Mouse (Mus musculus): ENCODE measurements around the gene 4930590J08Rik. TPM values are rescaled to one million over a fixed set of nuclear protein-coding genes. Genes with fewer than 3 reads are reported as not detected.
"Not testable (repeated sequence)": the region's sequence is repeated elsewhere in the genome, so short reads cannot be mapped to it uniquely, and the experiment has no call there.

4930590J08Rik gene
- polyA plus RNA-seq, 1 experiment from 2014 or later, result 0.41 TPM

DNA sequence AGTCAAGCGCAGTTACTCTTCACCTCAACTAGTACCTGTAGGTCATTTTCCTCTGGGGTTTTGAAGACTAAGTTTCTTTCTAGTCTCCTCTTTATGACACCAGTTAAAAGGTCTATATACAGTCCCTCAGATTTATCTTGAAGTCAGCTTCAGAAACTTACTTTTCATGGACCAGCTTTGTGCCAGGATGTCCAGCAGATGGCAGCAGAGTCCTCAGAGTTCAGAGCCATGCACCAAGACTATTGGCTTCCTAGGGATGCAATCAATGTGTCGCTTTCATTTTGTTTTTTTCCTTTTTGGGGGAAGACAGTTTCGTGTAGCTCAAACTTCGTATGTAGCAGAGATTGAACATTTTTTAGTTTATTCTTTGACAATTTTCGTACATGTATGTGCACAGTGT, 1.1 kb upstream of the 4930590J08Rik start:
- no peaks in the 10 kb centered on the region for H3K4me1 ChIP-seq
- H3K4me3 ChIP-seq, result no peak overlapping the region
- H3K36me3 ChIP-seq, result peaks cover 54% of the 10 kb centered on the region
- H3K27ac ChIP-seq (replicated peaks), result no peak overlapping the region
- DNase-seq (ENCODE audit: low spot score), result peak; percentile 66
- 40% methylated on average over 5 of the region's 5 CpGs for WGBS
- no peaks in the 10 kb centered on the region for H3K9me3 ChIP-seq (replicated peaks)
- H3K27me3 ChIP-seq (ENCODE audit: low read depth, poor library complexity, severe bottlenecking), result no peaks in the 10 kb centered on the region

DNA sequence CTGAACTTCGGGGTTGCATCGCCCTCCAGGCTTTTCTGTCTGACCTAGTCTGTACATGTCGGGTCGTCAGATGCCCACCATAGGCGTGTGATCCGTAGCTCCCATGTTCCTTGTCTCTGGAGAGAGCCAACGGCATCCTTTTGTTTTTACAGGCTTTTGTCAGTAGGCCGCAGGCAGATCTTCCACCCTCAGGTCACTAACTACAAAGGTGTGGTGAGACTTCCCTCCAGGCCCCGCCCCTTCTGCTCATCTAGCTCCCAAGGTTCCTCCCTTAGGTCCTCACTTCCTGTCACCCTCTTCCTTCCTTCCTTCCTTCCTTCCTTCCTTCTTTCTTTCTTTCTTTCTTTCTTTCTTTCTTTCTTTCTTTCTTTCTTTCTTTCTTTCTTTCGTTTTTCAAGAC, 11.4 kb downstream of the 4930590J08Rik start:
- H3K27me3 ChIP-seq (ENCODE audit: low read depth, poor library complexity, severe bottlenecking), result no peaks in the 10 kb centered on the region
- WGBS, result 89% methylated on average over 10 of the region's 10 CpGs
- no peak for DNase-seq (ENCODE audit: low spot score)
- 0 out of 2 replicates have a peak, but pooled peaks cover 3% of the 10 kb centered on the region for H3K4me1 ChIP-seq
- H3K36me3 ChIP-seq, result no peaks in the 10 kb centered on the region
- H3K4me3 ChIP-seq, result no peak overlapping the region
- no peaks in the 10 kb centered on the region for H3K9me3 ChIP-seq (replicated peaks)
- H3K27ac ChIP-seq (replicated peaks), result no peak overlapping the region

DNA sequence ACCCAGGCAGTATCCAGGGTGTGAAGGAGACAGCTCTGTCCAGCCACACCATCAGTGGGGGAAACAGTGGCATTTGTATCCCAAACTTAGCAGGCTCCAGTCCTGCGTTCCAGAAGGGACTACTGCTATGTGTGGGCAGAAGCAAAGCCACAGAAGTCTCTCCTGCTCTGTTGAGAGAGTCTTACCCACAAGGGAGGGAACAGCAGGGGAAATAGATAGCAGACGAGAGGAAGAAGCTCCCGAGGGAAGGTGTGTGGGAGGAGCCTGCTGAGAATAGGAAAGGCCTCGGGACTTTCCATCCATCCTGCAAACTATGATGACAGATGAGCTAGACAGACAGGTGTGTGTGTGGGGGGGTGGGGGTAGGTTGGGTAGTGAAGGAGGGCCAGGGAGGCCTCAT, 14.7 kb downstream of the 4930590J08Rik start:
- 52% methylated on average over 4 of the region's 4 CpGs for WGBS

DNA sequence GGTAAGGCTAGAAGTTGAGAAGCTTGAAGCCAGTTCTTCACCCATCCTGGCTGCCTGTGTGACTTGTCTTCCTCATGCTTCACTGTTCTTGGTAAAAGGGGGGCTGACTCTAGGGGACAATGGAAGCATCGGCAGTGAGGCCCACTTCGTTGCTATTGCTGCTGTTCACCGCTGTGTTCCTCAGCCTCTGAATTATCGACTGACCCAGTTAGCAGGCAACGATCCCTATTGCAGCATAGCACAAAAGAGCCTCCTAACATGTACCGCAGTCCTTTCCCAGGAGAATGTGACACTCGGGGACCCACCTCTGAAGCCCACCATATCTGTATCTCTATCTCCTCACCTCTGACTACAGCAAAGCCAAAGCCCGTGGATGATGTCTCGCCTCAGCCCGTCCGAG, 15.1 kb downstream of the 4930590J08Rik start:
- 83% methylated on average over 11 of the region's 11 CpGs for WGBS
- H3K36me3 ChIP-seq, result no peaks in the 10 kb centered on the region
- H3K4me3 ChIP-seq, result no peak overlapping the region
- no peak for DNase-seq (ENCODE audit: low spot score)
- no peaks in the 10 kb centered on the region for H3K27me3 ChIP-seq (ENCODE audit: low read depth, poor library complexity, severe bottlenecking)
- H3K4me1 ChIP-seq, result 0 out of 2 replicates have a peak, but pooled peaks cover 3% of the 10 kb centered on the region
- no peak overlapping the region for H3K27ac ChIP-seq (replicated peaks)
- H3K9me3 ChIP-seq (replicated peaks), result no peaks in the 10 kb centered on the region

More for the DNA sequence above, 14.7 kb downstream of the 4930590J08Rik start:
- DNase-seq (ENCODE audit: low spot score), result no peak
- H3K27me3 ChIP-seq (ENCODE audit: low read depth, poor library complexity, severe bottlenecking), result no peaks in the 10 kb centered on the region
- no peak overlapping the region for H3K27ac ChIP-seq (replicated peaks)
- no peak overlapping the region for H3K4me3 ChIP-seq
- no peaks in the 10 kb centered on the region for H3K9me3 ChIP-seq (replicated peaks)
- H3K4me1 ChIP-seq, result 0 out of 2 replicates have a peak, but pooled peaks cover 3% of the 10 kb centered on the region
- no peaks in the 10 kb centered on the region for H3K36me3 ChIP-seq

DNA sequence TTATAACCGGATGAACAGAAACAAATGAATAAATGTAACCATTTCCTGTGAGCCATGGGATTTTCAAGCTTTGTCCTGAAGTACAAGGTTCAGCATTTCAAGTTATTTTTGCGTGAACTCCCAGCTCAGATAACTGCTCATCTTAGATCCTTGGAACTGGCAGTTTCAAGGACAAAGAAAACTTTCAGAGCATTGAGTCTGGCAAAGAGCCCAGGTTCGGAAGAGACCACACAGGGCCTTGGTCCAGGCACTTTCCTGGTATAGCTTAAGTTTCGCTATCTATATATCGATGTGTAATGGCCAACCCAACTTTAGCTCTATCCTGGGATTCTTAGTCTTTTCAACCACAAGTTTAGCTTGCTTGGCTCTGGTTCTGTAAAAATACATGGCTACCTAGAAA, 28.6 kb downstream of the 4930590J08Rik start:
- H3K4me1 ChIP-seq, result 0 out of 2 replicates have a peak, but pooled peaks cover 3% of the 10 kb centered on the region
- DNase-seq (ENCODE audit: low spot score), result no peak
- no peak overlapping the region for H3K4me3 ChIP-seq
- no peaks in the 10 kb centered on the region for H3K36me3 ChIP-seq
- 90% methylated on average over 5 of the region's 5 CpGs for WGBS
- H3K27ac ChIP-seq (replicated peaks), result no peak overlapping the region
- no peaks in the 10 kb centered on the region for H3K9me3 ChIP-seq (replicated peaks)
- H3K27me3 ChIP-seq (ENCODE audit: low read depth, poor library complexity, severe bottlenecking), result no peaks in the 10 kb centered on the region

DNA sequence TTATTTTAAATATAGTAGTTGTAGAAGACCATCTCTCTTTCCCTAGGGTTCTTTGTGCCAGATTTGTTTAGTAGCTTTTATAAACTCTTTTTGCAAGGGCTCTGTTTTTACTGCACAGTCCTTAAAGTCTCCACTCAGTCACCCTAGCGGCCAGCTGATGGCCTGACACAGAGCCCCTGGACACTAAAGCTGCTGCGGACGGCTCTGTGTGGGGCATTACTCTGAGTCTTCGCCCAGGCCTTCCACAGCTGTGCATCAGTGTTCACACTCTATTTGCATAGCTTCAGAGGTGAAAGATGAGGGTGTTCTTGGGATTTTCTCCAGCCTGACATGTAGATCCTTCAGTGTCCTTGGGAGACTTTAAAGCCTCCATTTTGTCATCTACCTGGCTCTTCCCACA, 35.9 kb downstream of the 4930590J08Rik start:
- Histone ChIP-seq H3K4me3 (no peak overlapping the region), H3K27me3 (ENCODE audit: low read depth, poor library complexity, severe bottlenecking) (0 out of 2 replicates have a peak, but pooled peaks cover 6% of the 10 kb centered on the region), H3K9me3 (replicated peaks) (no peaks in the 10 kb centered on the region), H3K4me1 (peaks cover 24% of the 10 kb centered on the region), H3K27ac (replicated peaks) (no peak overlapping the region), H3K36me3 (no peaks in the 10 kb centered on the region)
- 38% methylated on average over 4 of the region's 4 CpGs for WGBS
- DNase-seq (ENCODE audit: low spot score), result peak; percentile 36

DNA sequence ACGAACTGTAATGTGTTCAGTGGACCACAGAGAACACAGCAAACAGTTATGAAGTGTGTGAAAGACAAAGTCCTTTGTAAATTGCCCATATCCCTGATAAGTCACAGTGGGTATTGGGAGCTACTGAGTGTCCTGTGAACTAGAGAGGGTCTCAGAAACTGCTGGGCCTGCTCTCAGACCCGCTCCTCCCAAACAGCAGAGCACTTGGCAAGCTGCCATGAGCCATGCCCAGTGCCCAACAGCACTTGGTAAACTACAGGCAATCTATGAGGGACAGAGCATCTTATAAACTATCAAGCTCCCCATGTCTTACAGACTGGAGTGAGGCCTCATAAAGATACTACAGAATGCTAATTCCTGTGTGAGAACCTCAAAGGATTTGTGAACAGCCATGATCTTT, 45.8 kb downstream of the 4930590J08Rik start:
- peaks cover 17% of the 10 kb centered on the region for H3K4me1 ChIP-seq
- no peak overlapping the region for H3K27ac ChIP-seq (replicated peaks)
- no peaks in the 10 kb centered on the region for H3K36me3 ChIP-seq
- H3K9me3 ChIP-seq (replicated peaks), result no peaks in the 10 kb centered on the region
- no peak for DNase-seq (ENCODE audit: low spot score)
- H3K27me3 ChIP-seq (ENCODE audit: low read depth, poor library complexity, severe bottlenecking), result no peaks in the 10 kb centered on the region
- no peak overlapping the region for H3K4me3 ChIP-seq
- WGBS, result 85% methylated on average over 2 of the region's 2 CpGs

DNA sequence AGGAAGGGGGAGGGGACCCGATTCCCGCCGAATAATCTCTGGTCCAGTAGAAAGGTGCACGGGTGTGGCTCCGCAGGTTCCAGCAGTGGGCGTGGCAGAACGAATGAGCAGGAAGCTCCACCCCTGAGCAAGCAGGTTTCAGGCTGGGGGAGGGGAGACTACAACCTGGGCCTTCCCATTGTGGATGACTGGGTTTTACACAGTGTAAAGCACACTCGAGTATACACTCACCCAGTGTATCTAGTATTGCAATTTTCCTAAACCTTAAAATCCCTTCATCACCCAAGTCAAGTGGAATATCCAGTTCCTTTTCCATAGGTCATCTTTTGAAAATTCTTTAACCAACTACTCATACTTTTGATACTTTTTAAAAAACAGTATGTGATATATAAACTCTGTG, 55.4 kb downstream of the 4930590J08Rik start:
- H3K27ac ChIP-seq (replicated peaks); H3K4me3 ChIP-seq; H3K36me3 ChIP-seq; H3K4me1 ChIP-seq; DNase-seq (ENCODE audit: low spot score); H3K27me3 ChIP-seq (ENCODE audit: low read depth, poor library complexity, severe bottlenecking); H3K9me3 ChIP-seq (replicated peaks): not testable (repeated sequence)
- 23% methylated on average over 4 of the region's 8 CpGs for WGBS

DNA sequence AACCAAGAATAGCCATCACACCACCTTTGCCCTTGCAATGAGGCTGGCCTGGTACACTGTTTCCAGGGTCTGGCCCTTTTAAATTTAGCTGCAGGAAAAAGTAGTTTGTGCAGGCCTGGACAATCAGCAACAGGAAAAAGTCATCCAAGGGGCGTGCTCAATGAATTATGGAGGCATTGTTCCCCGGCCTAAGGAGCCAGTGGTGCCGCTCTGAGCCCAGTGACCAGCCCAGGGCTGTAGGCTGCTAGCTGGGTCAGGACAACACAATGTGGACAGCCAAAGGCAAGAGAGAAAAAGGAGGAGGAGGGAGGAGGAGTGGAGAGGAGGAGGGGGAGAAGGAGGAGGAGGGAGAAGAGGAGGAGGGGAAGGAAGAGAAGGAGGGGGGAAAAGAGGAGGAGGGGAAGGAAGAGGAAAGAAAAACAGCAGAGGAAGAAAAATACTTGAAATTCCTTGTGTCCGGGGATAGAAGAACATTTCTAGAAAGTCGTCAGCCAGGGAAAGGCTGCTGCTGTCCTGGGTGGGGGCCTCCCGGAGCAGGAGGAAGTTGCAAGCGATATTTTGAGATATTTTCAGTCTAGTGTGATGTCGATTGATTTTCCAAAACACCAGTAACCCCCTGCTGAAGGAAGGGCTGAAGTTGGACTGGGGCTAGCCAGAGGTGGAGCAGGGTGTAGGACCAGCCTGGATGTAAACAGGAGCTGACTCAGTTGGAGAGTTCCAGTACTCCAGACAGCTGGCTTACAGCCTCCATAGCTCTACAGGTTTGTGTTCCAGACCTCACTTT, 57.6 kb downstream of the 4930590J08Rik start:
- no peak for DNase-seq (ENCODE audit: low spot score)
- Histone ChIP-seq H3K4me1 (peaks cover 9% of the 10 kb centered on the region), H3K27me3 (ENCODE audit: low read depth, poor library complexity, severe bottlenecking) (peaks cover 8% of the 10 kb centered on the region; the same call in 1 of the 2 replicates), H3K36me3 (no peaks in the 10 kb centered on the region), H3K9me3 (replicated peaks) (no peaks in the 10 kb centered on the region), H3K27ac (replicated peaks) (0 out of 2 replicates have a peak overlapping the region, but pooled peaks have one; percentile 25), H3K4me3 (no peak overlapping the region)
- 63% methylated on average over 8 of the region's 8 CpGs for WGBS

DNA sequence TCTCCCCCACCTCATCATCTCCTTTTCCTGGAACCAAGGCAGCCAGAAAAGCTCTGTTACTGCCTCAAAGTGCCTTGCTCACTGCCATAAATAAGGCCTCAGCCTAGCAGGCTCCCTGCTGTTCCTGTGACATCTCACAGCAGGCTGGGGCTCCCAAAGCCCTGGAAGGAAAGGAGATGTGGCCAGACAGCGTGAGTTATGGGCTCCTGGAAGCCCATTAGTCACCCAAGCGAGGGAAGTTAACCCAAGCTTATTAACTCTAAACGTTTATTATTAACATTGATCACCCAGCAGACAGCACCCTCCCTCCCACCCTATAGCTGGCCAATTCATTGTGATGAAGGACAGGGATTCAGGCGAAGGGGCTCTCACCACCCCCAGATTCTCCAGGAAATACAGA, 60.8 kb downstream of the 4930590J08Rik start:
- Histone ChIP-seq H3K27me3 (ENCODE audit: low read depth, poor library complexity, severe bottlenecking) (no peaks in the 10 kb centered on the region), H3K4me3 (no peak overlapping the region), H3K27ac (replicated peaks) (no peak overlapping the region), H3K36me3 (no peaks in the 10 kb centered on the region), H3K4me1 (peaks cover 20% of the 10 kb centered on the region), H3K9me3 (replicated peaks) (no peaks in the 10 kb centered on the region)
- no peak for DNase-seq (ENCODE audit: low spot score)
- WGBS, result 36% methylated on average over 4 of the region's 4 CpGs

DNA sequence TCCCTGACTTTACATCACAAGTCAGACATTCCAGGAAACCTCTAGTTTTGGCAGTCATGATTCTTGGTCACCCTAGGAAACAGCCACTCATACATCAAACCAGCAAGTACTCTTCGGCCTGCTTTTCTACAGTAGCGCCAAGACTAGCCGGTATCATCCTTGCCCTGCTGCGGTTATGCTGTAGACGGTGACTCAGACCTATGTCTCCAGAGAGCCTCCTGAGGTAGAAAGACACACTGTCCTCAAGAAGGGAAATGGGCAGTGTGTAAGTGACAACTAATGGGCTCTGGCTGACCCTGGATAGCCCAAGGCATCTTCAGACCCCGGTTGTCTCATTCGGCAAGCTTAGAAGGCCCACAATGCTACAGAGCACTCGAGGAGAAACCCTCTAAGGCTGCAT, 62.5 kb downstream of the 4930590J08Rik start:
- DNase-seq (ENCODE audit: low spot score), result no peak

DNA sequence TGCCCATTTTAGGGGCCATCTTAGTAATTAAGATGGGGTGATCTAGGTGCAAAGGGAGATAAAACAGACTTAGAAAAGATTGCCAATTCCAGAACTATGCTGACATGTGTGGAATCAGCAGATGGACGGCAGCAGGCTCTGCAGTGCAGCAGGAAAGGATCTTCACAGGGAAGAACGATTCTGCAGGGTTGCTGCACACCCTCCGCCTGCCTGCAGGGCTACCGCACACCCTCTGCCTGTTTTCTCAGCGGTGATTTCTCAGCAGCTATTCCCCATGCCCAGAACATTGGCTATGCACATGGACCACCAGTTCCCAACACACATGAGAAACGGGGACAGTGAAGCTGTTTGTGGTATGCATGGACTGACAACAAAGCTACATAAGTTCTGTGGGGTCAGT, 63.4 kb downstream of the 4930590J08Rik start:
- no peaks in the 10 kb centered on the region for H3K27me3 ChIP-seq (ENCODE audit: low read depth, poor library complexity, severe bottlenecking)
- DNase-seq (ENCODE audit: low spot score), result no peak
- H3K9me3 ChIP-seq (replicated peaks), result no peaks in the 10 kb centered on the region
- no peak overlapping the region for H3K27ac ChIP-seq (replicated peaks)
- no peak overlapping the region for H3K4me3 ChIP-seq
- H3K36me3 ChIP-seq, result no peaks in the 10 kb centered on the region
- 63% methylated on average over 6 of the region's 6 CpGs for whole genome bisulfite sequencing
- H3K4me1 ChIP-seq, result peaks cover 14% of the 10 kb centered on the region

More for the DNA sequence above, 62.5 kb downstream of the 4930590J08Rik start:
- no peak overlapping the region for H3K27ac ChIP-seq (replicated peaks)
- no peaks in the 10 kb centered on the region for H3K36me3 ChIP-seq
- H3K9me3 ChIP-seq (replicated peaks), result no peaks in the 10 kb centered on the region
- peaks cover 17% of the 10 kb centered on the region for H3K4me1 ChIP-seq
- H3K27me3 ChIP-seq (ENCODE audit: low read depth, poor library complexity, severe bottlenecking), result no peaks in the 10 kb centered on the region
- H3K4me3 ChIP-seq, result no peak overlapping the region
- 91% methylated on average over 8 of the region's 8 CpGs for WGBS

DNA sequence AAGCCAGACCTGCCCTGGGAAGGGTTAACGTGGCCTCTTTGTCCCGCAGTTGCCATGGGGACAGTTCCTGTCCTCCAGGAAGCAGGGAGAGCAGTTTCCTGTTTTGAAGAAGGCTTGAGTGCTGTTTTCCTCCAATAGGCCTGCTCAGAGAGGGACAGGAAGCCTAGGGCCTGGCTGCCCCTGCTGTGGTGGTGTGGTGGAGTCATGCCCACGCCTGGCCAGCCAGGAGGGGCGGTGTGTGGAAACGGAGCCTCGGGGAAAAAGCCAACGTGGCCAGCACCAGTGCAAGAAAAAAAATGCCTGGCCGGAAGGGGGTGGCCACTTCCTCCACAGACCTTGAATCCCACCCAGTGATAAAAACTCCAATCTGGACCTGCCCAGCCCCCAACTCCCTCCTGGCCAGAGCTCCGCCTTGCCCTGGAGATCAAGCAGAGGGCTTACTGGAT, 69.6 kb downstream of the 4930590J08Rik start:
- H3K4me3 ChIP-seq, result no peak overlapping the region
- H3K4me1 ChIP-seq, result peaks cover 19% of the 10 kb centered on the region
- no peaks in the 10 kb centered on the region for H3K9me3 ChIP-seq (replicated peaks)
- WGBS, result 60% methylated on average over 9 of the region's 9 CpGs
- H3K36me3 ChIP-seq, result no peaks in the 10 kb centered on the region
- peak; percentile 43 for DNase-seq (ENCODE audit: low spot score)
- H3K27me3 ChIP-seq (ENCODE audit: low read depth, poor library complexity, severe bottlenecking), result peaks cover 10% of the 10 kb centered on the region
- H3K27ac ChIP-seq (replicated peaks), result peak overlapping the region; percentile 74
